Mouse (Mus musculus): Measurements from ENCODE around the gene Aqp9. TPM values are rescaled to one million over a fixed set of nuclear protein-coding genes. Genes with fewer than 3 reads are reported as not detected.

Gene Aqp9
- total and polyA plus RNA-seq, 2 experiments: 114 to 300 TPM

DNA sequence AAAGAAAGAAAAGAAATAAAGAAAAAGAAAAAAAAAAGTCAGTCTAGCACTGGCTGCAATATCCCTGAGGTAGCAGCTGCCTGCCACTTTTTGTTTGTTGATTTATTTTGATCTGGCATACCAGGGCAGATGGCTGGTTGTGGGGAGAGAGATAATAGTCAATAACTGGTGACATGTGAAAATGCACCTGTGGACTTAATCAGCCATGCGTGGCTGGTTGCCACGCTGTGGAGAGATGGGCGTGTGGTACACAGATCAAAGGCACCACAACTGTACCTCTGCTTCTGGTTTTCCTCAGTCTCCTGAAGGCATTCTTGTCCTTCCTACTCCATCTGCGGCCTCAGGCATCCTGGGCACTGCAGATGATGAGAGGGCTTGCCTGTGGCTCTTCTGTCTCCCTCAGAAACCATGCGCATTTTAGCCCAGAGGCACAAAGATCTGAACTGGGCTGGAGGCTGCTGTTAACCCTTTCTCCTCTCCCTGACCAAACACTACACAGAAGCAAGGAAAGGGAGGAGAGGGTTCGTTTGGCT lies 103.1 kb downstream of the Aqp9 start:
- no peak for TF ChIP-seq CTCF (IDR thresholded peaks at IDR 0.05; ENCODE audit: low read depth, low read length)
- DNase-seq (ENCODE audit: extremely low read depth, low read depth, low spot score): no peak
- WGBS: 85% methylated on average over 6 of the region's 6 CpGs
- Histone ChIP-seq H3K27ac (replicated peaks; ENCODE audit: insufficient read depth, low read depth, low read length) (no peak overlapping the region), H3K4me1 (ENCODE audit: control insufficient read depth, insufficient read depth, low read length) (no peaks in the 10 kb centered on the region), H3K36me3 (ENCODE audit: control insufficient read depth, insufficient read depth, low read length) (no peaks in the 10 kb centered on the region), H3K79me2 (ENCODE audit: control insufficient read depth, insufficient read depth, low read length) (no peaks in the 10 kb centered on the region), H3K27me3 (ENCODE audit: control insufficient read depth, insufficient read depth, low read length) (no peaks in the 10 kb centered on the region), H3K4me3 (ENCODE audit: insufficient read depth, low read depth, low read length) (no peak overlapping the region), H3K9ac (ENCODE audit: low read depth, low read length) (no peak overlapping the region)

DNA sequence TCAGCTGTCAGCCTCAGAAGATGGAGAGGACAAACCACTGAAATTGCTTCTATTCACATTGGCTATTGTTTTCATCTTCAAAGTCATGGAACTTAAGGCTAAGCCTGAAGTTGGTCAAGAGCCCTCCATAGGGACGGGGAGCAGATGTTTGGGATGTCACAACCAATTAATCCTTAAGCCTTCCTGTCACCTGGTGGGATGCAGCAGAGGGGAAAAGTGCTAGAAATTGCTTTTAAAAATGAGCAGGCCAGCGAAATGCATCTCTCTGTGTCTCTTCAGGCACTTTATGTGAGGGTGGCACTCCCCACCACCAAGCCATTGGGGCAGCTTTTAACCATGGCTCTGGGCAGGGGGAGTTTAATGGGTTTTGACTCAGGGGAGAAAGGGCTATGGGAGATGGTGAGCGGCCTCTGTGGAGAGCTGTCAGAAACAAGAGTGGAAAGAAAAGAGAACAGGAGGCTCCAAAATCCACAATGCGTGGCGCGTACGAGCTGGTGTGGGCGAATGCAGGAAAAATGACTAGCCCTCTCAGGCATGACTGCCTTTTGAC lies 104.1 kb downstream of the Aqp9 start:
- WGBS: 95% methylated on average over 8 of the region's 8 CpGs

GRCm38 (mm10) chr9:71063551-71063950 lies 104.9 kb downstream of the Aqp9 start:
- Histone ChIP-seq H3K36me3 (ENCODE audit: control insufficient read depth, insufficient read depth, low read length) (no peaks in the 10 kb centered on the region), H3K9ac (ENCODE audit: low read depth, low read length) (no peak overlapping the region), H3K4me1 (ENCODE audit: control insufficient read depth, insufficient read depth, low read length) (no peaks in the 10 kb centered on the region), H3K27ac (replicated peaks; ENCODE audit: insufficient read depth, low read depth, low read length) (no peak overlapping the region), H3K79me2 (ENCODE audit: control insufficient read depth, insufficient read depth, low read length) (no peaks in the 10 kb centered on the region), H3K27me3 (ENCODE audit: control insufficient read depth, insufficient read depth, low read length) (no peaks in the 10 kb centered on the region), H3K4me3 (ENCODE audit: insufficient read depth, low read depth, low read length) (no peak overlapping the region)
- no peak for DNase-seq (ENCODE audit: extremely low read depth, low read depth, low spot score)
- no peak for TF ChIP-seq CTCF (IDR thresholded peaks at IDR 0.05; ENCODE audit: low read depth, low read length)
- no peak for TF ChIP-seq POLR2A (IDR thresholded peaks at IDR 0.05; ENCODE audit: extremely low read depth, insufficient read depth, low read length)

More for the DNA sequence above, 104.1 kb downstream of the Aqp9 start:
- H3K4me3 ChIP-seq (ENCODE audit: insufficient read depth, low read depth, low read length): no peak overlapping the region
- H3K4me1 ChIP-seq (ENCODE audit: control insufficient read depth, insufficient read depth, low read length): no peaks in the 10 kb centered on the region
- TF ChIP-seq POLR2A (IDR thresholded peaks at IDR 0.05; ENCODE audit: extremely low read depth, insufficient read depth, low read length) (no peak), CTCF (IDR thresholded peaks at IDR 0.05; ENCODE audit: low read depth, low read length) (no peak)
- H3K79me2 ChIP-seq (ENCODE audit: control insufficient read depth, insufficient read depth, low read length): no peaks in the 10 kb centered on the region
- DNase-seq (ENCODE audit: extremely low read depth, low read depth, low spot score): no peak
- no peak overlapping the region for H3K9ac ChIP-seq (ENCODE audit: low read depth, low read length)
- H3K27me3 ChIP-seq (ENCODE audit: control insufficient read depth, insufficient read depth, low read length): no peaks in the 10 kb centered on the region
- H3K36me3 ChIP-seq (ENCODE audit: control insufficient read depth, insufficient read depth, low read length): no peaks in the 10 kb centered on the region
- H3K27ac ChIP-seq (replicated peaks; ENCODE audit: insufficient read depth, low read depth, low read length): no peak overlapping the region

GRCm38 (mm10) chr9:71062976-71063375 lies 105.5 kb downstream of the Aqp9 start:
- Histone ChIP-seq H3K79me2 (ENCODE audit: control insufficient read depth, insufficient read depth, low read length) (no peaks in the 10 kb centered on the region), H3K4me3 (ENCODE audit: insufficient read depth, low read depth, low read length) (no peak overlapping the region), H3K36me3 (ENCODE audit: control insufficient read depth, insufficient read depth, low read length) (no peaks in the 10 kb centered on the region), H3K9ac (ENCODE audit: low read depth, low read length) (no peak overlapping the region), H3K27me3 (ENCODE audit: control insufficient read depth, insufficient read depth, low read length) (no peaks in the 10 kb centered on the region), H3K27ac (replicated peaks; ENCODE audit: insufficient read depth, low read depth, low read length) (no peak overlapping the region), H3K4me1 (ENCODE audit: control insufficient read depth, insufficient read depth, low read length) (no peaks in the 10 kb centered on the region)
- DNase-seq (ENCODE audit: extremely low read depth, low read depth, low spot score): no peak
- TF ChIP-seq CTCF (IDR thresholded peaks at IDR 0.05; ENCODE audit: low read depth, low read length): no peak
- TF ChIP-seq POLR2A (IDR thresholded peaks at IDR 0.05; ENCODE audit: extremely low read depth, insufficient read depth, low read length): no peak
- WGBS: 86% methylated on average over 4 of the region's 4 CpGs

GRCm38 (mm10) chr9:71062301-71062700 lies 106.2 kb downstream of the Aqp9 start:
- TF ChIP-seq POLR2A (IDR thresholded peaks at IDR 0.05; ENCODE audit: extremely low read depth, insufficient read depth, low read length) (no peak), CTCF (IDR thresholded peaks at IDR 0.05; ENCODE audit: low read depth, low read length) (no peak)
- peak; percentile 61 for DNase-seq (ENCODE audit: extremely low read depth, low read depth, low spot score)
- H3K36me3 ChIP-seq (ENCODE audit: control insufficient read depth, insufficient read depth, low read length): no peaks in the 10 kb centered on the region
- no peak overlapping the region for H3K4me3 ChIP-seq (ENCODE audit: insufficient read depth, low read depth, low read length)
- no peaks in the 10 kb centered on the region for H3K27me3 ChIP-seq (ENCODE audit: control insufficient read depth, insufficient read depth, low read length)
- H3K27ac ChIP-seq (replicated peaks; ENCODE audit: insufficient read depth, low read depth, low read length): no peak overlapping the region
- H3K9ac ChIP-seq (ENCODE audit: low read depth, low read length): no peak overlapping the region
- no peaks in the 10 kb centered on the region for H3K4me1 ChIP-seq (ENCODE audit: control insufficient read depth, insufficient read depth, low read length)
- no peaks in the 10 kb centered on the region for H3K79me2 ChIP-seq (ENCODE audit: control insufficient read depth, insufficient read depth, low read length)

Other genes starting within 250 kb of the Aqp9 start
- 232 and 384 TPM in 2 replicates for gene Lipc, start 216.5 kb downstream of the Aqp9 start, total RNA-seq (2014; rRNA removed)
- gene Lipc, start 216.5 kb downstream of the Aqp9 start, polyA plus RNA-seq (2012; rRNA removed): 204 and 210 TPM in 2 replicates
- 0.34 and 0.46 TPM in 2 replicates for gene Aldh1a2, start 47.1 kb upstream of the Aqp9 start, total RNA-seq (2014; rRNA removed)
- gene Aldh1a2, start 47.1 kb upstream of the Aqp9 start, polyA plus RNA-seq (2012; rRNA removed): 0.09 and 0.16 TPM in 2 replicates